Mouse (Mus musculus): ENCODE measurements around the gene Skint3. TPM values are rescaled to one million over a fixed set of nuclear protein-coding genes. Genes with fewer than 3 reads are reported as not detected.
"Not testable (repeated sequence)": the region's sequence is repeated elsewhere in the genome, so short reads cannot be mapped to it uniquely, and the experiment has no call there.

The Skint3 gene
- polyA plus RNA-seq, 1 experiment from 2014 or later = not detected

DNA sequence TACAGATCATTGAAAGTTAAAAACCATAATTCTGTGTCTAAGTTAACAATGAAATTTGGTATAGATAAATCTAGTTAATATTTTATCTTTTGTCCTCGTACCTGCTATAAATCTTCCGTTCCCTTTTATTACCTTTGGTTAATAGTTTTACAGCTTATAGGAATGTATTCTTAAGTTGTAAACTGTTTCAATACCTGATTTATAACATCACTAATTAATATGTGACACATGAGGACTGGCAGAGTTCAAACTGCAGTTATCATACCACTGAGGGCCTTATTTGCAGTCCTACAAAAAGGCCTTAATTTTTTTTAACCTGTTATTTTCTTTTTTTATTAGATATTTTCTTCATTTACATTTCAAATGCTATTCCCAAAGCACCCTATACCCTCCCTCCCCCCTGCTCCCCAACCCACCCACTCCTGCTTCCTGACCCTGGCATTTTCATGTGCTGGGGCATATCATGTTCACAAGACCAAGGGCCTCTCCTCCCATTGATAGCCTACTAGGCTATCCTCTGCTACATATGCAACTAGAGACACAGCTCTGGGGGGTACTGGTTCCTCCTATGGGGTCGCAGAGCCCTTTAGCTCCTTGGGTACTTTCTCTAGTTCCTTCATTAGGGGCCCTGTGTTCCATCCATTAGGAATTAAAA is 70.9 kb downstream of the Skint3 start:
- 76% methylated on average over 3 of the region's 3 CpGs for WGBS
- Histone ChIP-seq H3K9me3 (ENCODE audit: control insufficient read depth, low read length) (peaks cover 7% of the 10 kb centered on the region; the same call in 1 of the 2 replicates), H3K9ac (ENCODE audit: low read length) (no peak overlapping the region), H3K4me1 (ENCODE audit: control insufficient read depth in 2 of 2, insufficient read depth in 2 of 2, low read length in 2 of 2) (no peaks in the 10 kb centered on the region), H3K27ac (replicated peaks in 1 of 2; ENCODE audit: control insufficient read depth in 1 of 2, insufficient read depth in 1 of 2, low read depth in 2 of 2, low read length in 2 of 2) (no peak overlapping the region), H3K4me2 (ENCODE audit: low read length) (no peak overlapping the region), H3K36me3 (ENCODE audit: control insufficient read depth, insufficient read depth, low read length) (no peaks in the 10 kb centered on the region), H3K4me3 (ENCODE audit: control insufficient read depth in 1 of 2, insufficient read depth in 1 of 2, low read depth in 1 of 2, low read length in 2 of 2) (no peak overlapping the region), H3K27me3 (ENCODE audit: control insufficient read depth, insufficient read depth, low read length) (no peaks in the 10 kb centered on the region)
- ATAC-seq (ENCODE audit: insufficient number of reproducible peaks, insufficient read depth, low FRiP score, low read depth) = no peak

DNA sequence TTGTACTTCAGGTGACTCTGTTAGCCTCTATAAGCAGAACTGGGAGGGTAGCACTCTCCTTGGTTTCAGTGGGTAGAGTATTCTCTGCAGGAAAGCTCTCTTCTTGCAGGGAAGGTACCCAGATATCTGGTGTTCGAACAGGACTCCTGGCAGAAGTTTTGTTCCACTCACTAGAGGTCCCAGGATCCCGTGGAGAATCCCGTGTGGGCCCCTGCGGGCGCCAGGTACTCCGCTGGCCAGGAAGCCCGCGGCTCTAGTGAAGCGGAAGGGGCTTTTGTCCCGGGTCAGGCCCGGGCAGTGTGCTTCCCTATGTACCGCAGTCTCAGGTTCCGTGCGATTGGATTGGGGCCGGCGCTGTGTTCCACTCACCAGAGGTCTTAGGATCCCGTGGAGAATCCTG is 117.1 kb downstream of the Skint3 start:
- not testable (repeated sequence) for H3K4me2 ChIP-seq (ENCODE audit: low read length); ATAC-seq (ENCODE audit: insufficient number of reproducible peaks, insufficient read depth, low FRiP score, low read depth); H3K27ac ChIP-seq (replicated peaks in 1 of 2; ENCODE audit: control insufficient read depth in 1 of 2, insufficient read depth in 1 of 2, low read depth in 2 of 2, low read length in 2 of 2); H3K4me3 ChIP-seq (ENCODE audit: control insufficient read depth in 1 of 2, insufficient read depth in 1 of 2, low read depth in 1 of 2, low read length in 2 of 2); H3K4me1 ChIP-seq (ENCODE audit: control insufficient read depth in 2 of 2, insufficient read depth in 2 of 2, low read length in 2 of 2); H3K27me3 ChIP-seq (ENCODE audit: control insufficient read depth, insufficient read depth, low read length); H3K36me3 ChIP-seq (ENCODE audit: control insufficient read depth, insufficient read depth, low read length); H3K9ac ChIP-seq (ENCODE audit: low read length); H3K9me3 ChIP-seq (ENCODE audit: control insufficient read depth, low read length)
- 88% methylated on average over 15 of the region's 17 CpGs for WGBS

Other genes starting within 250 kb of the Skint3 start
- not detected in 2 replicates for gene Skint1, start 226.0 kb upstream of the Skint3 start, polyA plus RNA-seq (2014; fragmentation: Nextera tagmentation; extraction: Ambion mirVana)
- gene Skint4, start 160.2 kb upstream of the Skint3 start, polyA plus RNA-seq (2014; fragmentation: Nextera tagmentation; extraction: Ambion mirVana) = not detected in 2 replicates
- not detected in 2 replicates for gene Skint9, start 201.7 kb downstream of the Skint3 start, polyA plus RNA-seq (2014; fragmentation: Nextera tagmentation; extraction: Ambion mirVana)